Mouse (Mus musculus): ENCODE data around the gene Grm7.

DNA sequence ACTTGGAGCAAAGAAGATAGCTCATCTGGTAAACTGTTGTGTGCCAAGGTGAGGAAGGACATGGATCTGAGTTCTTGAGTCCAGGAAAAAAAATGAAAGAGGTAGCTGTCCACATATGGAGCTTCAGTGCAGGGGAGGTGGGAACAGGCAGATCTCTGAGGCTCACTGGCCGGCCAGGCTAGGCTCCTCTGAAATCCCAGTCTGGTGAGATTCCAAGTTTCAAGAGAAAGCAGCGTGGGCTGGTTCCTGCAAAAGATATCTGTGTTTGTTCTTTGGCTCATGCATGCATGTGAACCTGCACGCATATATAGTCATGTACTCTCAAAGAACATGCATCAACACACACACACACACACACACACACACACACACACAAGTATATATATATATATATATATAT is 942.2 kb downstream of the Grm7 start:
- TF ChIP-seq EP300 (IDR thresholded peaks at IDR 0.05; ENCODE audit: low read depth) = no peak
- TF ChIP-seq CTCF (IDR thresholded peaks at IDR 0.05; ENCODE audit: low read depth) = no peak
